Mouse (Mus musculus): ENCODE data around the gene Pnp2.
A peak's percentile ranks its signal among the peaks of the same experiment; 100 is the strongest.
"Not testable (repeated sequence)": the region's sequence is repeated elsewhere in the genome, so short reads cannot be mapped to it uniquely, and the experiment has no call there.

Gene Pnp2

DNA sequence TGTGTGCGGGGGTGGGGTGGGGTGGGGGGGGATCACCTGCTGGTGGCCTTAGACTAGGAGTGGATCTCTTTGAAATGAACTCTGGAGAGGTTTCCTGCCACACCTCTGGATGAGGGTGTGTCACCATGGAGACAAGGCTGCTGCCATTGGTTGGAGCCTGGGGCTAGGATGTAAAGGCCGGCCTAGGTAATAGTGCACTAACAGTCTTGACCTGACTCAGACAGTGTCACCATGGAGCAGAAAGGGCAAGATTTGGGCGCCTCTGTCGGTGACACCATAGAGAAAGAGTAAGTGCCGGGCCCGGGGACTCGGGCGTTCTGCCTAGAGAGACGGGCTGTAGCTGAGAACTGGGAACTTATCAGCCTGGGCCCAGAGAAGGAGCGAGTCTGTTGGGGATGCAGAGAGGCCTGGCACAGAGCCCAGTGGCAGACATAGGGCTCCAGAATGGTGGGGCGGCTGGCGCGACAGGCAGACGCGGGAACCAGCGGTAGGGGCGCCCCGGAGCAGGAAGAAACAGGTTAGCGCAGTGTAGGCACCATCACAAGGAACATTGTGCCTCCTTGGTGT, at the start of gene Pnp2:
TSS of gene Pnp2 (plus strand) at position 51 of the 567 bp plus-strand sequence.
- DNase-seq (ENCODE audit: low spot score) = not testable (repeated sequence)

- no peak for DNase-seq (ENCODE audit: low spot score)
These were observed 47.7 kb upstream of the Pnp2 start for GRCm38 (mm10) chr14:50908126-50908525.

DNA sequence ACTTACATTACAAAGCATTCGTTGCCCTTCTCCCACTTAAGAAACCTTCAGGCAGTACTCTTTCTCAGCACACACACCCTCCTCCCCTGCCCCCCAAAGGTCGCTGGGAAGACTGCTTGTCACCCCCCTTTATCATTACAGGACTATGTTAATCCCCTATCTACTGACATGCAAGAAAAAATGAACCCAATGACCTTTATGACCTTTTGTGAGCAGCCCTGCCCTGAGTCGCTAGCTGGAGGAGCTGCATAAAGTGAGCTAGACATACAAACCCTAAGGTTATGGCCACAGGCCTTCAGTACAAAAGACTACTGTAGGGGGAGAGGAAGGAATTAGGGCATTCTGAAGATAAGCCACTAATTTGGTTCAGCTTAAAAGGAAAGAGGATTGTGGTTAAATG, 44.4 kb upstream of the Pnp2 start:
- no peak for DNase-seq (ENCODE audit: low spot score)

DNA sequence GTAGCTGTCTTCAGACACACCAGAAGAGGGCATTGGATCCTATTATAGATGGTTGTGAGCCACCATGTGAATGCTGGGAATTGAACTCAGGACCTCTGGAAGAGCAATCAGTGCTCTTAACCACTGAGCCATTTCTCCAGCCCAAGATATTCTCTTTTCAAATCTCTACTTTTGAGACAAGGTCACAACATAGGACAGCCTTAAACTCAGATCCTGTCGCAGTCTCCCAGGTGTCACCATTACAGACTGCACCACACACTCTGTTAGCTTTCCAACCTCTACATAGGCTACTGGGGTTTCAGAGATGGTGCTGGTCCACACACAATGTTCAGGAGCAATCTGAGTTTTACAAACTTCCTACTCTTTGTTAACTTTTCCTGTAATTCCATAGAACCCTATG, 32.4 kb upstream of the Pnp2 start:
- not testable (repeated sequence) for DNase-seq (ENCODE audit: low spot score)

- DNase-seq (ENCODE audit: low spot score) = peak; percentile 97
These were observed 31.3 kb upstream of the Pnp2 start, which contains the start of the genes Osgep and Apex1 for GRCm38 (mm10) chr14:50924281-50925064. Osgep (minus strand) TSS chr14:50924893. Apex1 (plus strand) TSS chr14:50924968.

- DNase-seq (ENCODE audit: low spot score) = peak; percentile 48
These were observed 30.5 kb upstream of the Pnp2 start for GRCm38 (mm10) chr14:50925111-50925920.

DNA sequence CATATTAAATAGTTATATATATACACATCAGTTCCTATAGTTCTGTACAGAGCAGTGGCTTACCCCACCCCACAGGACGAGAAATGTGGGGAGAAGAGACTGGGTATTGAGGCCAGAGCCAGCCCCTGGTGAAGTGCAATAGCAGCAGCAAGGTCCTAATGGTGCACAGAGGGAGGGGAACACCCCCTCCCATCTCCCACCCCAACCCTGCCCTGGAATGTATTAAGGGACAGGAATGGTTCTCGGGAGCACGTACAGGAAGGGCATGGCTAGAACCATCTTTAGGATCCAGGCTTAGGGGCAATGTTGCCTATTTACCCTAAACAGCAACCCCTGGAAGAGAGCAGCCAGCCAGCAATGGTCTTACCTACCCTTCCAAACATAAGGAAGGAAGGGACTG, 28.4 kb upstream of the Pnp2 start:
- DNase-seq (ENCODE audit: low spot score) = no peak

- DNase-seq (ENCODE audit: low spot score) = no peak
These were observed 25.8 kb upstream of the Pnp2 start for GRCm38 (mm10) chr14:50929951-50930350.

DNA sequence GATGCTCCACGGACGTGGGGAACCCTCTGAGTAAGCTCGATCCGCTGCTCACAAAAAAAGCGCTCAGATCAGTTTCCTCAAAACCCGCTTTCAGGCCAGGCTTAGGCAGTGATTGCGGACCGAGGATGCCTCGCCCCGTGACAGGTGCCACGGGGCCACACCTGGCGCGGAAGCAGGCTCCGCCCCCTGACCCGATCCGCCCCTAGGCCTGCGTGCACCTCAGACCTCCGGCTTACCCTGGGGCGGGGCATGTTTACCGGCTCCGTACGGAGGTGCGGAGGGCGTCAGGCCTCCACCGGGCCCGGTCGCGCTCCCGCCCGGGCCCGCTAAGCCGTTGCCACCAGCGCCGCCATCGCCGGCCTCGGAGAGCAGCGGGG, 25.4 kb upstream of the Pnp2 start:
- DNase-seq (ENCODE audit: low spot score) = no peak

- peak; percentile 99 for DNase-seq (ENCODE audit: low spot score)
These were observed 24.9 kb upstream of the Pnp2 start, which contains the start of the genes Pip4p1 and Pnp for GRCm38 (mm10) chr14:50930754-50931492. Pip4p1 (minus strand) TSS chr14:50930856. Pnp (plus strand) TSS chr14:50931082.

DNA sequence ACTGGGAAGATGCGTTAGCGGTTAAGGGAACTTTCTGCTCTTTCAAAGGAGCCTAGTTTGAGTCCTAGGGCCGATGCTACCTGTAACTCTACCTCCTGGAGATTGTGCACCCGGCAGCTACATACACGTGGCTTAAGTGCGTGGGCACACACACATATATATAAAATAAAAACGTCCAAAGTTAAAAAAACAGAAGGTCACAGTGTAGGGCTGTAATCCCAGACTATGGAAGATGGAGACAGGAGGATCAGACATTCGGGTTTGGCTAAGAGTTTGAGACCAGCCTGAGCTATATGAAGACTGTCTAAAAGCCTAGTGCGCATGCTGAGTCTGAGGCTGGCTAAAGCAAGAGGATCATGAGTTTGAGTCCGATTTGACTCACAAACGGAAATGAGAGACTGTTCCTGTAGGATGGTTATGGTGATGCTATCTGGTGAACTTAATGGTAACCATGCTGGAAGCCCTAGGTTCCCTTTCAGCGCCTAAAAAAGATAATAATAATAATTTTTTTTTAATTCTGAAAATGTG, 24.2 kb upstream of the Pnp2 start:
- DNase-seq (ENCODE audit: low spot score) = no peak

- peak; percentile 2 for DNase-seq (ENCODE audit: low spot score)
These were observed 19.1 kb upstream of the Pnp2 start for GRCm38 (mm10) chr14:50936649-50937048.

DNA sequence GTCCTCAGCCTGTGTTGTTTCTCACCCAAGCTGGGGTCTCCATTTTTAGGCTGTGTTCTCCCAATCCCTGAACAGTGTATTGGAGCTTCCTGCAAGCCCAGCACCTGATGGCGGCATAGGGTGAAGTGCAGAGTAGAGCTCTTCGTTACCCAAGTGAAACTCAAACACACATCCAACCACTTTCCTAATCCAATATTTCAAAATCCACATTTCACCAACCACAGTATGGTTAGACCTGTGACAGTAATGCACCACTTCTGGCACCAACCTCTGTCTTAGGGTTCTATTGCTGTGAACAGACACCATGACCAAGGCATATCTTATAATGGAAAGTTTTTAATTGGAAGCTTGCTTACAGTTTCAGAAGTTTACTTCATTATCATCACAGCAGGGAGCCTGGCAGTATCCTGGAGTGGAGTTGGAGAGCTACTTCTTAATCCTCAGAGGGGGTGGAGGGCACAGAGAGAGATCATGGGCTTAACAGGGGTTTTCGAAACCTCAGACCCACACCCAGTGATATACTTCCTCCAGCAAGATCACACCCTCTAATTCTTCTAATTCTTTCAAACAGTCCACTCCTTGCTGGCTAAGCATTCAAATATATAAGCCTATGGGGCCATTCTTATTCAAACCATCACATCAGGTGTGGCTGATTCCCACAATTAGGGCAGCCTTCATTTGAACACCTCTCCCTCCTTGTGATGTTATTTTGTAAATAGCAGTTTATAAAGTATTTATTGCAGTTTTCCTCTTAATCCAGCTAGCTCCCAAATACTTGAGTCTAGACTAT, 17.5 kb upstream of the Pnp2 start:
- no peak for DNase-seq (ENCODE audit: low spot score)

- no peak for DNase-seq (ENCODE audit: low spot score)
These were observed 16.9 kb upstream of the Pnp2 start for GRCm38 (mm10) chr14:50938940-50939339.

DNA sequence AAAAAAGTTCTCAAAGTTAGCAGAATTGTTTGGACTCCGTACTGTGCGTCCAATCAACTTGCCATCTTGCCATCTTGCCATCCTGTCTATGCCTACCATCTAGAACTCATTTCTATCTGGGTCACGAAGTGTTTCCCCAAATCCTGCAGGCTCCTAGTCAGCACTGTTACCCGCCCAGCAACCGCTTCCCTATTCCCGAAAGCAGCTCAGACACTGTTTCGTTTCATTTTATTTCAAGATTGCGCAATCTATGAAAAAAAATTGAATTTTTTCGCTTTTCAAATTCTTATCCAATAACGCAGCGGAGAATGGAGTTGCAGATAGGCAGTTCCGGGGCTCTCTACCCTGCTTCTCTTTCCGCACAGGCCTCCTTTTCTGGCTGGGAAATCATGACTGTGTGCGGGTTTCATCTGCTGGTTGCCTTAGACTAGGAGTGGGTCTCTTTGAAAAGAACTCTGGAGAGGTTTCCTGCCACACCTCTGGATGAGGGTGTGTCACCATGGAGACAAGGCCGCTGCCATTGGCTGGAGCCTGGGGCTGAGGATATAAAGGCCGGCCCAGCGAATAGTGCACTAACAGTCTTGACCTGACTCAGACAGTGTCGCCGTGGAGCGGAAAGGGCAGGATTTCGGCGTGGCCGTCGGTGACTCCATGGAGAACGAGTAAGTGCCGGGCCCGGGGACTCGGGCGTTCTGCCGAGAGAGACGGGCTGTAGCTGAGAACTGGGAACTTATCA, 11.7 kb upstream of the Pnp2 start, which contains the start of gene Gm49342:
TSS of gene Gm49342 (plus strand) at position 586 of the 736 bp plus-strand sequence.
- peak; percentile 95 for DNase-seq (ENCODE audit: low spot score)

- DNase-seq (ENCODE audit: low spot score) = peak; percentile 60
These were observed 11.1 kb upstream of the Pnp2 start for GRCm38 (mm10) chr14:50944668-50945033.

DNA sequence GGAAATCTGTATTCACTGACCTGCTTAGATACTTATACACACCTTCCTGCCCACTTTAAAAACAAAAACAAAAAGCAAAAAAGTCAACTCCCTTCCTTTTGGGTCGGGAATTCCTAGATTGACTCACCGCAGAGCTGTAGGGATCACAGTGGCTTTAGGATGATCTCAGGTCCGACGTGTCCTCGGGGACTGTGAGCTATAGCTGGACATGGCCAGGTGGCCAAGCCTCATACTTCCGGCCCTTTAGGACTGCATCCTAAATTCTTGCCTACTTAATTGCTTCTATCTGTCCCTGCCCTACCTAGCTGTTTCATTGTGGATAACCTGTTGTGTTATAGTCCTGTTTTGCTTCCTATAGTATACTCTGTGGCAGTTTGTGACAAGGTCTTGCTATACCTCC, 10.7 kb upstream of the Pnp2 start:
- DNase-seq (ENCODE audit: low spot score) = not testable (repeated sequence)

DNA sequence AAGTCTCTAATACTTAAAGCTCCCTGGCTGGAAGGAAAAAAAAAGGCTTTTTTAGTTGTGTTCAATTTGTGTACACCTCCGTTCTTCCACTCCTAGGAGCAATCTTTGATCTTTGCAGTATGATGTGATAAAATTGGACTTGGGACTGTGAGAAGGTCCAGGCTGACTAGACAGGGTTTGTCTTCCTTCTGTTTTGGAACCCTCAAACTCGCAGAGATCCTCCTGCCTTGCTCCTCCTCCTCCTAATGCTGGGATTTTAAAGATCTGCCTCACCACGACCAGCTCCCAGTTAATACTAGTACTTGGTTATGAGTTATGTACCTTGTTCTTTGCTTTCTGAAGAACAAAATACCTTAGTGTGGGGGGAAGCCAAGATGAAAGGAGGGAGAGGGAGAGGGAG, 10.3 kb upstream of the Pnp2 start:
- peak; percentile 9 for DNase-seq (ENCODE audit: low spot score)

DNA sequence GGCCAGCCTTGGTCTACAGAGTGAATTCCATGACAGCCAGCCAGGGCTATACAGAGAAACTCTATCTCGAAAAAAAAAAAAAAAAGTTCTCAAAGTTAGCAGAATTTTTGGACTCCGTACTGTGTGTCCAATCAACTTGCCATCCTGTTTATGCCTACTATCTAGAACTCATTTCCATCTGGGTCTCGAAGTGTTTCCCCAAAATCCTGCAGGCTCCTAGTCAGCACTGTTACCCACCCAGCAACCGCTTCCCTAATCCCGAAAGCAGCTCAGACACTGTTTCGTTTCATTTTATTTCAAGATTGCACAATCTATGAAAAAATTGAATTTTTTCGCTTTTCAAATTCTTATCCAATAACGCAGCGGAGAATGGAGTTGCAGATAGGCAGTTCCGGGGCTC, 305 bp upstream of the Pnp2 start:
- no peak for DNase-seq (ENCODE audit: low spot score)

GRCm38 (mm10) chr14:50956724-50957123, 932 bp downstream of the Pnp2 start:
- not testable (repeated sequence) for DNase-seq (ENCODE audit: low spot score)

All from adipocyte (in vitro differentiated cells).